Mouse (Mus musculus) forebrain, embryonic 16.5 days (tissue): ENCODE data around the gene Gm45213. TPM values are rescaled to one million over a fixed set of nuclear protein-coding genes. Genes with fewer than 3 reads are reported as not detected.
"Not testable (repeated sequence)": the region's sequence is repeated elsewhere in the genome, so short reads cannot be mapped to it uniquely, and the experiment has no call there.

Experiments used
- ATAC-seq: fragments of 200-750 bp; cut with Nextera tagmentation; 2 replicates; pipeline ENCODE4 v1.8.0; 2017; ENCODE audit warnings: mild to moderate bottlenecking, moderate library complexity
- H3K27ac ChIP-seq: fragments of 300-500 bp; sonication (generic); 2 replicates; pipeline ENCODE4 v1.5.1; 2014; ENCODE audit warnings: low read length, control low read depth
- H3K27me3 ChIP-seq: fragments of 300-500 bp; sonication (generic); replicated peaks from 2 replicates; pipeline ENCODE4 v1.6.1; 2014; ENCODE audit warnings: low read length; ENCODE audit not compliant: control insufficient read depth, insufficient read depth
- H3K36me3 ChIP-seq: fragments of 300-500 bp; sonication (generic); 2 replicates; pipeline ENCODE4 v1.6.1; 2014; ENCODE audit not compliant: control insufficient read depth, insufficient read depth
- H3K4me1 ChIP-seq: fragments of 300-500 bp; sonication (generic); replicated peaks from 2 replicates; pipeline ENCODE4 v1.6.1; 2014; ENCODE audit warnings: low read length; ENCODE audit not compliant: control insufficient read depth, insufficient read depth
- H3K4me2 ChIP-seq: fragments of 300-500 bp; sonication (generic); 2 replicates; pipeline ENCODE4 v1.6.1; 2014; ENCODE audit warnings: mild to moderate bottlenecking, low read length, control low read depth
- H3K4me3 ChIP-seq: fragments of 300-500 bp; sonication (generic); replicated peaks from 2 replicates; pipeline ENCODE4 v1.5.1; 2014; ENCODE audit warnings: mild to moderate bottlenecking, low read length, control low read depth
- H3K9ac ChIP-seq: fragments of 300-500 bp; sonication (generic); replicated peaks from 2 replicates; pipeline ENCODE4 v1.6.1; 2014; ENCODE audit warnings: low read depth, low read length, control low read depth
- H3K9me3 ChIP-seq: fragments of 300-500 bp; sonication (generic); 2 replicates; pipeline ENCODE4 v1.6.1; 2016; ENCODE audit warnings: low read length; ENCODE audit not compliant: control insufficient read depth
- WGBS: fragments of 180-500 bp; shearing (Covaris S2); extraction: QIAGEN DNeasy Blood & Tissue Kit; methylation state at CpG from one replicate; pipeline ENCODE4 v1.1.7; 2014; 5-methylcytosine and 5-hydroxymethylcytosine counted together
- polyA plus RNA-seq: library from polyadenylated mRNA; unstranded; fragments of >200 nt; fragmentation: Nextera tagmentation; extraction: Ambion mirVana; gene quantifications from 2 replicates; pipeline ENCODE4 v1.2.1, GENCODE M21; 2015

Gm45213 gene
- polyA plus RNA-seq, 1 experiment from 2014 or later: not detected

GRCm38 (mm10) chr7:66046921-66047918 is 3.8 kb downstream of the Gm45213 start:
- H3K9ac ChIP-seq: no peak overlapping the region
- no peaks in the 10 kb centered on the region for H3K27me3 ChIP-seq
- no peak overlapping the region for H3K27ac ChIP-seq
- no peaks in the 10 kb centered on the region for H3K9me3 ChIP-seq
- ATAC-seq: no peak
- no peak overlapping the region for H3K4me3 ChIP-seq
- peaks cover 15% of the 10 kb centered on the region for H3K4me1 ChIP-seq
- no peak overlapping the region for H3K4me2 ChIP-seq
- 60% methylated on average over 17 of the region's 17 CpGs for WGBS
- no peaks in the 10 kb centered on the region for H3K36me3 ChIP-seq

- H3K4me1 ChIP-seq: peaks cover 15% of the 10 kb centered on the region
- H3K27me3 ChIP-seq: no peaks in the 10 kb centered on the region
- no peaks in the 10 kb centered on the region for H3K9me3 ChIP-seq
- H3K4me3 ChIP-seq: no peak overlapping the region
- no peak overlapping the region for H3K27ac ChIP-seq
- no peak overlapping the region for H3K4me2 ChIP-seq
- no peaks in the 10 kb centered on the region for H3K36me3 ChIP-seq
- ATAC-seq: no peak
- WGBS: 75% methylated on average over 4 of the region's 4 CpGs
- no peak overlapping the region for H3K9ac ChIP-seq
Observed at GRCm38 (mm10) chr7:66047975-66048374, 4.6 kb downstream of the Gm45213 start.

- Histone ChIP-seq H3K36me3 (no peaks in the 10 kb centered on the region), H3K4me2 (no peak overlapping the region), H3K27ac (no peak overlapping the region), H3K4me1 (peaks cover 12% of the 10 kb centered on the region), H3K27me3 (no peaks in the 10 kb centered on the region), H3K9ac (no peak overlapping the region), H3K4me3 (no peak overlapping the region), H3K9me3 (no peaks in the 10 kb centered on the region)
- 80% methylated on average over 12 of the region's 12 CpGs for WGBS
- no peak for ATAC-seq
Observed at GRCm38 (mm10) chr7:66048446-66049230, 5.2 kb downstream of the Gm45213 start.

- no peak for ATAC-seq
- H3K9me3 ChIP-seq: no peaks in the 10 kb centered on the region
- H3K27me3 ChIP-seq: peaks cover 2% of the 10 kb centered on the region; the same call in 1 of the 2 replicates
- H3K4me3 ChIP-seq: no peak overlapping the region
- 91% methylated on average over 4 of the region's 4 CpGs for WGBS
- no peak overlapping the region for H3K27ac ChIP-seq
- H3K9ac ChIP-seq: no peak overlapping the region
- H3K4me1 ChIP-seq: no peaks in the 10 kb centered on the region
- no peak overlapping the region for H3K4me2 ChIP-seq
- H3K36me3 ChIP-seq: no peaks in the 10 kb centered on the region
Observed at GRCm38 (mm10) chr7:66053946-66054483, 10.6 kb downstream of the Gm45213 start.

- H3K9ac ChIP-seq, ATAC-seq, H3K4me2 ChIP-seq, H3K27ac ChIP-seq, H3K36me3 ChIP-seq, H3K27me3 ChIP-seq, H3K4me3 ChIP-seq, H3K9me3 ChIP-seq, H3K4me1 ChIP-seq: not testable (repeated sequence)
- 4% methylated on average over 2 of the region's 2 CpGs for WGBS
Observed at GRCm38 (mm10) chr7:66055356-66055755, 12.0 kb downstream of the Gm45213 start.

GRCm38 (mm10) chr7:66058703-66059102 is 15.3 kb downstream of the Gm45213 start, which contains the start of gene Snrpa1:
Snrpa1 (plus strand) TSS chr7:66059003.
- Histone ChIP-seq H3K36me3 (0 out of 2 replicates have a peak, but pooled peaks cover 5% of the 10 kb centered on the region), H3K27ac (no peak within 1 kb of the TSS), H3K27me3 (peaks cover 2% of the 10 kb centered on the region; the same call in 1 of the 2 replicates), H3K9ac (peak within 1 kb of the TSS; percentile 90), H3K4me3 (peak within 1 kb of the TSS; percentile 99), H3K4me2 (peak within 1 kb of the TSS; percentile 96), H3K9me3 (no peaks in the 10 kb centered on the region), H3K4me1 (peaks cover 19% of the 10 kb centered on the region)
- no peak for ATAC-seq
- WGBS: 79% methylated on average over 1 of the region's 1 CpGs

GRCm38 (mm10) chr7:66060066-66060956 is 16.9 kb downstream of the Gm45213 start:
- peak overlapping the region; percentile 96 for H3K4me2 ChIP-seq
- peaks cover 7% of the 10 kb centered on the region; the same call in 1 of the 2 replicates for H3K36me3 ChIP-seq
- H3K4me3 ChIP-seq: peak overlapping the region; percentile 99
- peak overlapping the region; percentile 74 for H3K27ac ChIP-seq
- WGBS: under 1% methylated on average over 63 of the region's 64 CpGs
- peaks cover 19% of the 10 kb centered on the region for H3K4me1 ChIP-seq
- ATAC-seq: peak; percentile 98
- peaks cover 2% of the 10 kb centered on the region; the same call in 1 of the 2 replicates for H3K27me3 ChIP-seq
- H3K9me3 ChIP-seq: no peaks in the 10 kb centered on the region
- H3K9ac ChIP-seq: peak overlapping the region; percentile 90

- peaks cover 12% of the 10 kb centered on the region; the same call in 1 of the 2 replicates for H3K36me3 ChIP-seq
- H3K4me1 ChIP-seq: peaks cover 19% of the 10 kb centered on the region
- H3K27me3 ChIP-seq: peaks cover 2% of the 10 kb centered on the region; the same call in 1 of the 2 replicates
- peak overlapping the region; percentile 96 for H3K4me2 ChIP-seq
- under 1% methylated on average over 14 of the region's 14 CpGs for WGBS
- H3K4me3 ChIP-seq: peak overlapping the region; percentile 99
- no peaks in the 10 kb centered on the region for H3K9me3 ChIP-seq
- H3K9ac ChIP-seq: peak overlapping the region; percentile 90
- no peak for ATAC-seq
- H3K27ac ChIP-seq: no peak overlapping the region
Observed at GRCm38 (mm10) chr7:66061057-66061456, 17.7 kb downstream of the Gm45213 start.
